Mouse (Mus musculus) gastrocnemius, postnatal 25 days (tissue): ENCODE measurements around the gene Epha5. TPM values are rescaled to one million over a fixed set of nuclear protein-coding genes. Genes with fewer than 3 reads are reported as not detected.

Experiments
- DNase-seq: peaks from one replicate; pipeline ENCODE4 v3.0.0; 2022
- long read RNA-seq, 2 experiments: library from polyadenylated mRNA; stranded (forward); transcript quantifications; one replicate each; pipeline ENCODE4 v2.0.0; 2021
- total RNA-seq, 2 experiments: library from RNA; stranded (reverse); gene quantifications; 1 replicate in 1 of 2; 2 replicates in 1 of 2; pipeline ENCODE4 v1.2.3; 2021

Epha5 gene
- under 1 TPM in 1 of 2 experiments, not detected in 1; 0.08 TPM for total RNA-seq
- long read RNA-seq, experiment 1 = 0 reads
- long read RNA-seq, experiment 2 = 0 reads

GRCm38 (mm10) chr5:84417062-84417879 is at the start of gene Epha5:
Gene Epha5, minus strand, starts transcription at chr5:84417382.
- peak; percentile 36 for DNase-seq

- no peak for DNase-seq
These were observed 39.0 kb upstream of the Epha5 start for GRCm38 (mm10) chr5:84456216-84456615.

- DNase-seq = no peak
These were observed 37.5 kb upstream of the Epha5 start for GRCm38 (mm10) chr5:84454641-84455040.

- DNase-seq = no peak
These were observed 36.7 kb upstream of the Epha5 start for GRCm38 (mm10) chr5:84453839-84454238.

- DNase-seq = no peak
These were observed 23.1 kb upstream of the Epha5 start for GRCm38 (mm10) chr5:84440232-84440631.

GRCm38 (mm10) chr5:84415961-84416821 is 991 bp downstream of the Epha5 start:
- DNase-seq = no peak

- DNase-seq = no peak
These were observed 2.2 kb downstream of the Epha5 start for GRCm38 (mm10) chr5:84414931-84415431.

GRCm38 (mm10) chr5:84413026-84413425 is 4.2 kb downstream of the Epha5 start:
- DNase-seq = no peak

GRCm38 (mm10) chr5:84408370-84408769 is 8.8 kb downstream of the Epha5 start:
- no peak for DNase-seq

GRCm38 (mm10) chr5:84397085-84397484 is 20.1 kb downstream of the Epha5 start:
- no peak for DNase-seq

- no peak for DNase-seq
These were observed 51.8 kb downstream of the Epha5 start for GRCm38 (mm10) chr5:84365334-84365733.

- DNase-seq = no peak
These were observed 57.8 kb downstream of the Epha5 start for GRCm38 (mm10) chr5:84359430-84359829.

- no peak for DNase-seq
These were observed 64.1 kb downstream of the Epha5 start for GRCm38 (mm10) chr5:84353069-84353468.

- no peak for DNase-seq
These were observed 70.3 kb downstream of the Epha5 start for GRCm38 (mm10) chr5:84346728-84347499.

GRCm38 (mm10) chr5:84335834-84336465 is 81.2 kb downstream of the Epha5 start:
- DNase-seq = no peak

- no peak for DNase-seq
These were observed 82.7 kb downstream of the Epha5 start for GRCm38 (mm10) chr5:84334481-84334880.

GRCm38 (mm10) chr5:84331631-84332030 is 85.6 kb downstream of the Epha5 start:
- no peak for DNase-seq

GRCm38 (mm10) chr5:84320553-84320952 is 96.6 kb downstream of the Epha5 start:
- DNase-seq = no peak

- no peak for DNase-seq
These were observed 97.0 kb downstream of the Epha5 start for GRCm38 (mm10) chr5:84320138-84320537.

GRCm38 (mm10) chr5:84318814-84319340 is 98.3 kb downstream of the Epha5 start:
- no peak for DNase-seq

GRCm38 (mm10) chr5:84317839-84318238 is 99.3 kb downstream of the Epha5 start:
- DNase-seq = no peak
